Mouse (Mus musculus) layer of hippocampus, adult 18-20 months (tissue): ENCODE data around the gene Brk1. TPM values are rescaled to one million over a fixed set of nuclear protein-coding genes. Genes with fewer than 3 reads are reported as not detected.

Source experiments
- DNase-seq, 2 experiments: peaks; one replicate each; pipeline ENCODE4 v3.0.0; 2022; ENCODE audit warnings: low spot score in 2 of 2
- total RNA-seq, 2 experiments: library from RNA; stranded (reverse); gene quantifications; 2 replicates each; pipeline ENCODE4 v1.2.3; 2021

Gene Brk1
- total RNA-seq, 2 experiments from 2014 or later = 221 to 222 TPM

GRCm38 (mm10) chr6:113659648-113660491, 55.3 kb downstream of the Brk1 start:
- no peak for DNase-seq

DNA sequence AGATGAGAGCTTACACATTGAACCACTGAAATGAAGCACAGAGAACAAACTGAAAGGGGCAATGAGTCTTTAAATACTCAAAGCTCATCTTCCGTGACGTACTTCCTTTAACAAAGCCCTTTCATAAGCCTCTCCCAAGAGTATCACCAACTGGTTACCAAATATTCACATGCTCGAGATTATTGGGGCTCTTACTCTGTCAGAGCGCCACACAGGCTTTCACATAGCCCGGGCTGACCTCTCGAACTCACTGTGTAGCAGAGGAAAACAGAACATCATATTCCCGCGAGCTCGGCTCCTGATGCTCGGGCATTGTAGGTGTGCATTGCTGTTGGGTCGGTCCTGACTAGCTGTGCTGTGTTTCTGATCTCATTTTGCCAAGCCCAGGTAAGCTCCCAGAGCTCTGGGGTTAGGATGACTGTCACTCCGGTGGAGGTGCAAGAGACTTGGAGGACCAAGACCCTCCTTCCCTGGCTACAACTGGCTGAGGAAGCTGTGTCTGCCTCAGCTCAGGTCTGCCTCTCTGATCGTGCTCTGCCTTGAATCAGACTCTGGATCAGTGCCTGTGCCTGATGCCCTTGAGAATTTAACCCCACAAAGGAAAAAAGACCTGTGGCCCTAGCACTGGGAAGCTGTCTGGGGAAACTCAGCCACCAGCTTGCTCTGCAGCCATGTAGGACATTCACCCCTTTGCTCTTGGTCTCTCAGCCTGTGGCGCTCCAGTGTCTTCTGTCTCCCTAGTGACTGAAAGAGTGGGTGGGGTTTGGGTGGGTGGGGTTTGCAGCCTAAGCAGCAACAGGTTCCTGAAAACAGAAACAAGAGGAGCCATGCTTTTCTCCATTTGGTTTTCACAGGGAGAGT, 56.1 kb downstream of the Brk1 start:
- no peak for DNase-seq

- DNase-seq = peak in 1 of 2 experiments; percentile 57
Observed at GRCm38 (mm10) chr6:113661353-113662241, 57.0 kb downstream of the Brk1 start.

DNA sequence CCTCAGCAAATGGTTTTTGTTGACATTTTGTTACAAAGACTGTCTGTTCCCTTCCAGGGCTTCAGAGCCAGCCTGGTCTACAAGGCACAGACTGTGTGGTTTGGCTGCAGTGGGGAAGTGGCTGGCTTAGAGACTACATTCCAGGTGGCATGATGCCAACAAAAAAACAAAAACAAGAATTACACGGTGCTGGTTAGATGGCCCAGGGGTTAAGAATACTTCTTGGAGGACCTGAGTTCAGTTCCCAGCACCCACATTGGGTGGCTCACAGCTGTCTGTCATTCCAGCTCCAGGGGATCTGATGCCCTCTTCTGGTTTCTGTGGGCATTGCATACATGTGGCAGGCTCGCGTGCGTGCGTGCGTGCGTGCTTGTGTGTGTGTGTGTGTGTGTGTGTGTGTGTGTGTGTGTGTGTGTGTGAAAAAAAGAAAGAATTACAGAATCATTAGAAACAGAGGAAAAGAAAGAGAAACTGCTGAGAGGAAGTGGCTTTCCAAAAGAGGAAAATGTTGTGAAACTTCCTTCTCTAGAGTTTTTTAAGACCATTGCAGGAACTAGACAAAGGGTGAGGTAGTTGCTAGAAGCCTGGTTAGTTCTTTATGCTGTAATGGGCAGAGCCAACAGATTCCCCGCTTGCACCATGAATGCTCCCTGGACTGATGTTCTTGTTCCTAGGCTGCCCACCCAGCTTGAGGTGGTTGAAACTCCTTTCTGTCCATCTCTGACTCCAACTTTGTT, 58.6 kb downstream of the Brk1 start:
- no peak for DNase-seq

- no peak for DNase-seq
Observed at GRCm38 (mm10) chr6:113664305-113664704, 59.7 kb downstream of the Brk1 start.

Other genes starting within 250 kb of the Brk1 start
- gene Tada3, start 226.9 kb upstream of the Brk1 start, total RNA-seq = 10 to 100 TPM; 47.3 to 51.0 TPM
- 100 to 1,000 TPM; 302 to 314 TPM for gene Arpc4, start 226.7 kb upstream of the Brk1 start, total RNA-seq
- gene Ttll3, start 215.5 kb upstream of the Brk1 start, total RNA-seq = 10 to 100 TPM; 14.8 to 17.6 TPM
- 10 to 100 TPM; 28.6 to 30.3 TPM for gene Rpusd3, start 185.4 kb upstream of the Brk1 start, total RNA-seq
- not detected for gene Cidec, start 169.0 kb upstream of the Brk1 start, total RNA-seq
- 10 to 100 TPM; 40.7 to 47.7 TPM for gene Jagn1, start 162.2 kb upstream of the Brk1 start, total RNA-seq
- under 1 TPM in 1 of 2 experiments, not detected in 1; 0.18 TPM for gene Il17re, start 146.3 kb upstream of the Brk1 start, total RNA-seq
- gene Il17rc, start 133.3 kb upstream of the Brk1 start, total RNA-seq = 1 to 10 TPM; 4.1 to 4.2 TPM
- 100 to 1,000 TPM; 106 to 111 TPM for gene Creld1, start 121.5 kb upstream of the Brk1 start, total RNA-seq
- gene Prrt3, start 102.8 kb upstream of the Brk1 start, total RNA-seq = 10 to 100 TPM; 50.5 to 55.0 TPM
- gene Emc3, start 73.1 kb upstream of the Brk1 start, total RNA-seq = 10 to 100 TPM; 77.4 to 78.1 TPM
- gene Fancd2, start 73.1 kb upstream of the Brk1 start, total RNA-seq = 1 to 10 TPM; 1.7 to 2.7 TPM
- gene Fancd2os, start 4.1 kb upstream of the Brk1 start, total RNA-seq = under 1 TPM; 0.27 to 0.41 TPM
- gene Vhl, start 19.2 kb downstream of the Brk1 start, total RNA-seq = 10 to 100 TPM; 44.3 to 48.5 TPM
- 10 to 100 TPM; 21.1 to 27.2 TPM for gene Irak2, start 33.7 kb downstream of the Brk1 start, total RNA-seq
- 10 to 100 TPM; 54.4 to 60.9 TPM for gene Tatdn2, start 92.3 kb downstream of the Brk1 start, total RNA-seq
- gene Ghrl, start 115.1 kb downstream of the Brk1 start, total RNA-seq = not detected
- 10 to 100 TPM; 73.3 to 75.9 TPM for gene Sec13, start 136.0 kb downstream of the Brk1 start, total RNA-seq